Mouse (Mus musculus) embryonic facial prominence, embryonic 14.5 days (tissue): ENCODE results near the gene Zbtb34. TPM values are rescaled to one million over a fixed set of nuclear protein-coding genes. Genes with fewer than 3 reads are reported as not detected.

Experiments used
- ATAC-seq: fragments of 200-750 bp; cut with Nextera tagmentation; 2 replicates; pipeline ENCODE4 v1.8.0; 2017; ENCODE audit warnings: low read depth, moderate number of reproducible peaks, moderate TSS enrichment
- DNase-seq: peaks from one replicate; pipeline ENCODE4 v3.0.0-alpha.2; 2015; ENCODE audit warnings: low spot score
- H3K27ac ChIP-seq: fragments of 300-500 bp; sonication (generic); replicated peaks from 2 replicates; pipeline ENCODE4 v1.5.1; 2014; ENCODE audit warnings: low read depth, mild to moderate bottlenecking, low read length, moderate library complexity
- H3K27me3 ChIP-seq: fragments of 300-500 bp; sonication (generic); replicated peaks from 2 replicates; pipeline ENCODE4 v1.6.1; 2014; ENCODE audit warnings: low read length; ENCODE audit not compliant: control insufficient read depth, insufficient read depth
- H3K36me3 ChIP-seq: fragments of 300-500 bp; sonication (generic); 2 replicates; pipeline ENCODE4 v1.6.1; 2014; ENCODE audit warnings: low read length, mixed read lengths; ENCODE audit not compliant: control insufficient read depth, insufficient read depth
- H3K4me1 ChIP-seq: fragments of 300-500 bp; sonication (generic); 2 replicates; pipeline ENCODE4 v1.6.1; 2014; ENCODE audit warnings: antibody characterized with exemption, low read length; ENCODE audit not compliant: control insufficient read depth, insufficient read depth
- H3K4me2 ChIP-seq: fragments of 300-500 bp; sonication (generic); 2 replicates; pipeline ENCODE4 v1.6.1; 2014; ENCODE audit warnings: low read depth, mild to moderate bottlenecking, low read length, moderate library complexity, mixed read lengths
- H3K4me3 ChIP-seq: fragments of 300-500 bp; sonication (generic); 2 replicates; pipeline ENCODE4 v1.5.1; 2014; ENCODE audit warnings: low read depth, mild to moderate bottlenecking, low read length
- H3K9ac ChIP-seq: fragments of 300-500 bp; sonication (generic); 2 replicates; pipeline ENCODE4 v1.6.1; 2014; ENCODE audit warnings: low read depth, mild to moderate bottlenecking, low read length, moderate library complexity, mixed read lengths
- H3K9me3 ChIP-seq: fragments of 300-500 bp; sonication (generic); 2 replicates; pipeline ENCODE4 v1.6.1; 2016; ENCODE audit warnings: low read length; ENCODE audit not compliant: control insufficient read depth
- WGBS: fragments of 180-500 bp; shearing (Covaris S2); extraction: QIAGEN DNeasy Blood & Tissue Kit; methylation state at CpG from one replicate; pipeline ENCODE4 v1.1.7; 2014; 5-methylcytosine and 5-hydroxymethylcytosine counted together
- polyA plus RNA-seq: library from polyadenylated mRNA; unstranded; fragments of >200 nt; fragmentation: Nextera tagmentation; extraction: Ambion mirVana; gene quantifications from 2 replicates; pipeline ENCODE4 v1.2.1, GENCODE M21; 2014

The Zbtb34 gene
- polyA plus RNA-seq, 1 experiment from 2014 or later = 9.6 TPM

- Histone ChIP-seq H3K9ac (no peak overlapping the region), H3K36me3 (peaks cover 52% of the 10 kb centered on the region)
These were observed 30.9 kb upstream of the Zbtb34 start for GRCm38 (mm10) chr2:33462066-33462465.

GRCm38 (mm10) chr2:33461066-33461465, 29.9 kb upstream of the Zbtb34 start:
- Histone ChIP-seq H3K4me1 (peaks cover 5% of the 10 kb centered on the region; the same call in 1 of the 2 replicates), H3K27me3 (no peaks in the 10 kb centered on the region), H3K4me2 (no peak overlapping the region), H3K9me3 (no peaks in the 10 kb centered on the region), H3K9ac (no peak overlapping the region), H3K4me3 (no peak overlapping the region), H3K27ac (no peak overlapping the region), H3K36me3 (peaks cover 60% of the 10 kb centered on the region)
- DNase-seq = no peak
- WGBS = 88% methylated on average over 1 of the region's 1 CpGs
- no peak for ATAC-seq

More at GRCm38 (mm10) chr2:33462066-33462465, 30.9 kb upstream of the Zbtb34 start:
- Histone ChIP-seq H3K27me3 (no peaks in the 10 kb centered on the region), H3K27ac (no peak overlapping the region), H3K4me3 (no peak overlapping the region), H3K4me1 (peaks cover 10% of the 10 kb centered on the region; the same call in 1 of the 2 replicates), H3K4me2 (no peak overlapping the region), H3K9me3 (no peaks in the 10 kb centered on the region)
- ATAC-seq (no peak), DNase-seq (no peak)
- 88% methylated on average over 7 of the region's 7 CpGs for WGBS

- Histone ChIP-seq H3K4me3 (no peak overlapping the region), H3K36me3 (peaks cover 68% of the 10 kb centered on the region), H3K27ac (no peak overlapping the region), H3K4me1 (no peaks in the 10 kb centered on the region), H3K4me2 (no peak overlapping the region), H3K9me3 (no peaks in the 10 kb centered on the region), H3K9ac (no peak overlapping the region), H3K27me3 (no peaks in the 10 kb centered on the region)
- DNase-seq (no peak), ATAC-seq (no peak)
- WGBS = 68% methylated on average over 4 of the region's 4 CpGs
These were observed 28.5 kb upstream of the Zbtb34 start for GRCm38 (mm10) chr2:33459660-33460059.

- Histone ChIP-seq H3K4me3 (no peak overlapping the region), H3K27me3 (no peaks in the 10 kb centered on the region), H3K9ac (no peak overlapping the region), H3K4me1 (no peaks in the 10 kb centered on the region), H3K4me2 (no peak overlapping the region), H3K36me3 (peaks cover 70% of the 10 kb centered on the region), H3K27ac (no peak overlapping the region), H3K9me3 (no peaks in the 10 kb centered on the region)
- ATAC-seq = no peak
- WGBS = 75% methylated on average over 3 of the region's 3 CpGs
- no peak for DNase-seq
These were observed 25.6 kb upstream of the Zbtb34 start for GRCm38 (mm10) chr2:33456696-33457095.

GRCm38 (mm10) chr2:33456242-33456641, 25.1 kb upstream of the Zbtb34 start:
- Histone ChIP-seq H3K36me3 (peaks cover 69% of the 10 kb centered on the region), H3K4me2 (no peak overlapping the region), H3K9ac (no peak overlapping the region), H3K4me3 (no peak overlapping the region), H3K9me3 (no peaks in the 10 kb centered on the region), H3K27ac (no peak overlapping the region), H3K4me1 (no peaks in the 10 kb centered on the region), H3K27me3 (no peaks in the 10 kb centered on the region)
- ATAC-seq = no peak
- DNase-seq = no peak
- WGBS = 80% methylated on average over 5 of the region's 5 CpGs

- DNase-seq (no peak), ATAC-seq (no peak)
- Histone ChIP-seq H3K27me3 (no peaks in the 10 kb centered on the region), H3K9me3 (no peaks in the 10 kb centered on the region), H3K9ac (no peak overlapping the region), H3K4me2 (no peak overlapping the region), H3K4me1 (no peaks in the 10 kb centered on the region), H3K4me3 (no peak overlapping the region), H3K36me3 (peaks cover 67% of the 10 kb centered on the region), H3K27ac (no peak overlapping the region)
- 83% methylated on average over 3 of the region's 3 CpGs for WGBS
These were observed 24.2 kb upstream of the Zbtb34 start for GRCm38 (mm10) chr2:33455350-33455749.

GRCm38 (mm10) chr2:33454816-33455215, 23.7 kb upstream of the Zbtb34 start:
- ATAC-seq (no peak), DNase-seq (no peak)
- no peaks in the 10 kb centered on the region for H3K9me3 ChIP-seq
- WGBS = 90% methylated on average over 8 of the region's 8 CpGs
- H3K4me1 ChIP-seq = no peaks in the 10 kb centered on the region
- H3K36me3 ChIP-seq = peaks cover 67% of the 10 kb centered on the region
- H3K27me3 ChIP-seq = no peaks in the 10 kb centered on the region
- no peak overlapping the region for H3K4me3 ChIP-seq
- no peak overlapping the region for H3K27ac ChIP-seq
- H3K4me2 ChIP-seq = no peak overlapping the region
- no peak overlapping the region for H3K9ac ChIP-seq

- H3K9me3 ChIP-seq = no peaks in the 10 kb centered on the region
- DNase-seq (no peak), ATAC-seq (no peak)
- no peak overlapping the region for H3K9ac ChIP-seq
- H3K4me1 ChIP-seq = no peaks in the 10 kb centered on the region
- no peak overlapping the region for H3K27ac ChIP-seq
- no peak overlapping the region for H3K4me3 ChIP-seq
- no peaks in the 10 kb centered on the region for H3K27me3 ChIP-seq
- no peak overlapping the region for H3K4me2 ChIP-seq
- H3K36me3 ChIP-seq = peaks cover 74% of the 10 kb centered on the region
- 87% methylated on average over 3 of the region's 3 CpGs for WGBS
These were observed 22.4 kb upstream of the Zbtb34 start for GRCm38 (mm10) chr2:33453476-33453875.

- H3K9ac ChIP-seq = no peak overlapping the region
- no peak for ATAC-seq
- no peak for DNase-seq
- no peak overlapping the region for H3K4me3 ChIP-seq
- peaks cover 68% of the 10 kb centered on the region for H3K36me3 ChIP-seq
- H3K27ac ChIP-seq = no peak overlapping the region
- H3K4me1 ChIP-seq = no peaks in the 10 kb centered on the region
- H3K9me3 ChIP-seq = no peaks in the 10 kb centered on the region
- 83% methylated on average over 5 of the region's 5 CpGs for WGBS
- H3K27me3 ChIP-seq = no peaks in the 10 kb centered on the region
- no peak overlapping the region for H3K4me2 ChIP-seq
These were observed 21.6 kb upstream of the Zbtb34 start for GRCm38 (mm10) chr2:33452721-33453120.
